Mouse (Mus musculus): ENCODE measurements around the gene Oaz3. TPM values are rescaled to one million over a fixed set of nuclear protein-coding genes. Genes with fewer than 3 reads are reported as not detected.

Oaz3 gene
- polyA plus RNA-seq (2012; rRNA removed) = 0.31 TPM in 1 of 2 replicates, not detected in the other

GRCm38 (mm10) chr3:94443597-94443964 is at the start of gene Oaz3:
Gene Oaz3 (minus strand): TSS chr3:94443915.
- no peak for DNase-seq (ENCODE audit: low read depth, low spot score)
- WGBS = under 1% methylated on average over 24 of the region's 24 CpGs

- no peak for DNase-seq (ENCODE audit: low read depth, low spot score)
- 64% methylated on average over 6 of the region's 6 CpGs for WGBS
Measured at GRCm38 (mm10) chr3:94487581-94487980, 43.9 kb upstream of the Oaz3 start.

- 70% methylated on average over 7 of the region's 7 CpGs for WGBS
- DNase-seq (ENCODE audit: low read depth, low spot score) = no peak
Measured at GRCm38 (mm10) chr3:94485922-94486321, 42.2 kb upstream of the Oaz3 start.

GRCm38 (mm10) chr3:94483790-94484439 is 40.2 kb upstream of the Oaz3 start:
- WGBS = 54% methylated on average over 20 of the region's 20 CpGs

GRCm38 (mm10) chr3:94482764-94483385 is 39.2 kb upstream of the Oaz3 start:
- peak; percentile 60 for DNase-seq (ENCODE audit: low read depth, low spot score)
- WGBS = 73% methylated on average over 17 of the region's 17 CpGs

More at GRCm38 (mm10) chr3:94483790-94484439, 40.2 kb upstream of the Oaz3 start:
- no peak for DNase-seq (ENCODE audit: low read depth, low spot score)

GRCm38 (mm10) chr3:94481429-94481828 is 37.7 kb upstream of the Oaz3 start:
- 75% methylated on average over 4 of the region's 4 CpGs for WGBS

GRCm38 (mm10) chr3:94480291-94480884 is 36.7 kb upstream of the Oaz3 start, which contains the start of gene Riiad1:
Gene Riiad1 (minus strand): TSS chr3:94480341.
- WGBS = 32% methylated on average over 16 of the region's 16 CpGs
- no peak for DNase-seq (ENCODE audit: low read depth, low spot score)

More at GRCm38 (mm10) chr3:94481429-94481828, 37.7 kb upstream of the Oaz3 start:
- DNase-seq (ENCODE audit: low read depth, low spot score) = no peak

- 12% methylated on average over 11 of the region's 11 CpGs for WGBS
- DNase-seq (ENCODE audit: low read depth, low spot score) = no peak
Measured at GRCm38 (mm10) chr3:94479564-94479963, 35.8 kb upstream of the Oaz3 start.

- 27% methylated on average over 9 of the region's 9 CpGs for WGBS
- DNase-seq (ENCODE audit: low read depth, low spot score) = no peak
Measured at GRCm38 (mm10) chr3:94478591-94479169, 35.0 kb upstream of the Oaz3 start.

GRCm38 (mm10) chr3:94477981-94478422 is 34.3 kb upstream of the Oaz3 start, which contains the start of gene Celf3:
Gene Celf3 (plus strand): TSS chr3:94478295.
- 6% methylated on average over 14 of the region's 14 CpGs for WGBS
- DNase-seq (ENCODE audit: low read depth, low spot score) = no peak

- no peak for DNase-seq (ENCODE audit: low read depth, low spot score)
- WGBS = 68% methylated on average over 4 of the region's 4 CpGs
Measured at GRCm38 (mm10) chr3:94477444-94477843, 33.7 kb upstream of the Oaz3 start.

- DNase-seq (ENCODE audit: low read depth, low spot score) = peak; percentile 69
- WGBS = 23% methylated on average over 8 of the region's 8 CpGs
Measured at GRCm38 (mm10) chr3:94476301-94477035, 32.8 kb upstream of the Oaz3 start.

GRCm38 (mm10) chr3:94473567-94474232 is 30.0 kb upstream of the Oaz3 start:
- DNase-seq (ENCODE audit: low read depth, low spot score) = no peak
- 64% methylated on average over 5 of the region's 5 CpGs for WGBS

- WGBS = 49% methylated on average over 10 of the region's 10 CpGs
- no peak for DNase-seq (ENCODE audit: low read depth, low spot score)
Measured at GRCm38 (mm10) chr3:94473115-94473505, 29.4 kb upstream of the Oaz3 start.

GRCm38 (mm10) chr3:94472447-94473114 is 28.9 kb upstream of the Oaz3 start:
- 16% methylated on average over 28 of the region's 28 CpGs for WGBS
- peak; percentile 57 for DNase-seq (ENCODE audit: low read depth, low spot score)

- DNase-seq (ENCODE audit: low read depth, low spot score) = no peak
- WGBS = 56% methylated on average over 3 of the region's 3 CpGs
Measured at GRCm38 (mm10) chr3:94468931-94469330, 25.2 kb upstream of the Oaz3 start.

- no peak for DNase-seq (ENCODE audit: low read depth, low spot score)
- WGBS = 86% methylated on average over 13 of the region's 13 CpGs
Measured at GRCm38 (mm10) chr3:94465632-94466430, 22.1 kb upstream of the Oaz3 start.
